Mouse (Mus musculus) frontal cortex, postnatal 36 days (tissue): ENCODE measurements around the gene Hsd11b1.

ENCODE experiments used
- DNase-seq, 2 experiments: peaks; one replicate each; pipeline ENCODE4 v3.0.0; 2022; ENCODE audit warnings: low spot score in 2 of 2

Gene Hsd11b1

DNA sequence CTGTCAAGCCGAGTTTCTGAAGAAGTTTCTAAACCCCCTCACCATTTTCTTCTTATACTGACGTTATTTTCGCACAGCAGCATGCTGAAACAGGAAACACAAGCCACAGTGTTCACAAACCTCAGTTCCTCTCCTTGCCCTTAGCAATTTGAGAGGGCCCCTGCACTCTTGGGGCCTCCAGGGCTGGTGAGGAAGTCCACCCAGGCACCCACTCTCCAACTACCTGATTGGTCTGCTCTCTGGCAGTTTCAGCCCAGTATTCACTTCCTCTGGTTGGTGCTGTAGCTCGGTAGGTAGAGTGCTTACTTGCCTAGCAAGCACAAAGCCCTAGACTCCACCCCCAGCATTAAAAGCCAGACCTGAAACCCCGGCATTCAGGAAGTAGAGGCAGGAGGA, 62.5 kb downstream of the Hsd11b1 start, which contains the start of gene Traf3ip3:
Gene Traf3ip3, minus strand, starts transcription at position 321 of the 396 bp plus-strand sequence.
- no peak for DNase-seq

DNA sequence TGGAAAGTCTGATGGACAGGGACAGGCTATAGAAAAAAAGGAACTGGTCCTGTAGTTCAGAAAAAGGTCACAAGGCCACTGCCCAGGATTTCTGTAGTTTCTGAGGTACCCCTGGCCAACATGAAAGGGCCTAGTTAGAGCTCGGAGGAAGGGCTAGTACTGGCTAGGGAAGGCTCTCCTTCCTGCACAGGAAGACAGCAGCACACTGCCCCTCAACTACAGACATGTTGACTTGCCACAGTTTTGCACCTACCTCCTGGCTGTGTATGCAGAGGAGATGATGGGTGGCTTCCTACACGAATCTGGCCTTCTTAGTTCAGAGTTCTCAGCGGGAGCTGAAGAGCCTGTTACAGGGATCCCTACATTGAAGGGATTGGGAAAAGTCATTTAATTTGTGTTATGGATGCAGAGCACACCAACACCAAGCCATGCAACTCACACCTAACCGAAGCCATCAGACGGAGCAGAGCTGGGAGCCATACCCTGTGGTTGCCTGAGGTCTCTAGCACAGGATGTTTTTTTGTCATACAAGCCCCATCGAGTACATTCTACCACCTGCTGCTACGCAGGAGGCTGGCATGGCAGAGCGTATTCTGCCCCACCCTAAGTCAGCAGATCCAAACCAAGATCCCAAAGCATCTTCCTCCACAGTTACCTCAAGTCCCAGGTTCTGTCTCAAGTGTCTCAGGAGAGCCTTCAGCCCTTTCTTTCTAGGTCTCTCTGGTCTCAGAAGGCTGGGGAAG, 63.1 kb downstream of the Hsd11b1 start:
- no peak for DNase-seq

DNA sequence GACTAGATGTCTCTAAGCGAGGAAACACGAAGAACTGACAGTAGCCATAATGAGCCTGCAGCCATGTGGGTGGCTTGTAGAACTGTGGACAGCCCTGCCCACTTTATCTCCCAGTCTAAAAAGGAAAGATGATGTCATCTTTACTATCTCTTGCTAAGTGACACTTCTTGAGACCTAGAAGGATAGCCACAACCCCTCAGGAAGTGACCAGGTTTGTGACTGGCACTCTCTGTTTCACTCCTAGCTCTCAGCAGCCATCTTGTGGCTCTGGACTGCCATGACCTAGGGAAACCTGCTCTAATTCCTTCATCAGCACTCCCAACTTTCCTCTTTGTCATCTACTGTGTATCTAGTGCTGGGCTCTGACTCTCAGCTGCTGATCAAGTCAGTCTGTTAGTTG, 65.6 kb downstream of the Hsd11b1 start:
- DNase-seq, result no peak

GRCm38 (mm10) chr1:193197494-193198205, 66.2 kb downstream of the Hsd11b1 start:
- no peak for DNase-seq

DNA sequence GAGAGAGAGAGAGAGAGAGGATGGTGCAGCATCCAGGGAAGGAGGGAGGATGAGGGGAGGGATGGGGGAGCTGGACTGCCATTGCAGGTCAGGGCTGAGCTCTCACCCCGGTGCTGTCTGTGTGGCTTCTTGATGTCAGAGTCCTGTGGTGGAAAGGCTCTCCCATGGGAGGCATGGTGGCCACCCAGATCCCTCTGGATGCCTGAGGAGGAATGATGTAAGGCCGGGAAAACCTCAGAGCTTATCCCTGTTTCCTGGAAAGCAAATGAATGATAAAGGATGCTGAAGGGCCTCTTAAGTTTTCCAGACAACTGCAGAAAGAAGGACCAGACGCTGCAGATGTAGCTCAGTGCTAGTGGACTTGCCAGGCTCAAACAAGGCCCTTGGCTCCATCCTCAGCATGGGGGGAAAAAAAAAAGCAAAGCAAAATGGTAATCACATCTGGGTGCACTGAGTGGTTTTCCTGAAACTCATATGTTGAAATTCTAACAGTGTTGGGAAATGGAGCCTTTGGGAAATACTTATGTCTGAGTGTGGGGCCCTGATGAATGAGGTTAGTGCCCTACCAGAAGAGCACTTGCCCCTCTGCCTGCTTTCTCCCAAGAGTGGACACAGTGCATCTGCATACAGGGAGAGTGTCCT, 68.6 kb downstream of the Hsd11b1 start:
- no peak for DNase-seq

GRCm38 (mm10) chr1:193194416-193195140, 69.3 kb downstream of the Hsd11b1 start:
- DNase-seq, result no peak

DNA sequence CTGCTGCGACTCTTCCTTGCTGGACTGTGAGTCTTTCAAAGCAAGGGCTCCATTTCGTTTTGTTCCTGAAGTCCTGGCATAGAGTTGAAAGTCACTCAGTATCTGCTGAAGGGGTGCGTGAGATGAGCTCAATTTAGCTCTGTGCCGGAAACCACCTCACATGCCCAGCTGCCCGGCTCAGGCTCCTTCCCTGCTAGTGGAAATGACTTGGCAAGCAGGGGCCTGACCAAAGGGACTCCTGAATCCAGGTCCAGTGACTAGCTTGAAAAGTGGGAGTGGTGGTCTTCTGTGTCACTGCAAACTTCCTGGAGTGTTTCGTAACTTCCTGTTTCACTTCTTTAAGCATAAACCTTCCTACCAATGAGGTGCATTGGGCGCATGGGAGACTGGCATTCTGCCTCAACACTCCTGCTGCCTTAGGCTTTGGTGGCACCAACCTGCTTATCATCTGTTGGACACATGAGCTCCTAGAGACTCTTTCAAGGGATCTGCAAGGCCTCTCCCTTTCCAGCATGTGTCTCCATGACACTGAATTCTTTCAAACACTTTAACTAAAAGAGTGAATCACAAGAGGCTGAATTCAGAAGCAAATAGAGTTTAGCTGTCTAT, 72.1 kb downstream of the Hsd11b1 start:
- DNase-seq, result no peak

GRCm38 (mm10) chr1:193189771-193190170, 74.1 kb downstream of the Hsd11b1 start:
- DNase-seq, result no peak

- peak in 1 of 2 experiments; percentile 10 for DNase-seq
These were observed 74.7 kb downstream of the Hsd11b1 start for GRCm38 (mm10) chr1:193189151-193189621.

DNA sequence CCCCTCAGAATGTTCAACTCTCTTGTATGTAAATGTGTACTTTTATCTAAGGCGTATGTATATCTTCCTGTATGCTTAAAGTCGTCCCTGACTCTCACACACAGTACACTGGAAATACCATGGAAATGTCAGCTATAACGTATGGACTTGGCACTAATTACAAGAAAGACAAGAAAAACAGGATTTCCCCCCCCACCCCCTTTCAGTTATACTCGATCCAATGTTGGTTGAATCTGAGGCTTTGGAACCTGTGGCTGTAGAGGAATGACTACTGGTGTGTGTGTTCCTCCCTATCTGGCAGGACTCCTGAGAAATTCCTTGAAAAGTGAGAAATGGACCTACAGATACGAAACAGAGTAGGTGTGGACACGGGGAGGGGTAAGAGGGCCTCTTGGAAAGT, 75.6 kb downstream of the Hsd11b1 start:
- DNase-seq, result no peak

GRCm38 (mm10) chr1:193181104-193181503, 82.8 kb downstream of the Hsd11b1 start:
- DNase-seq, result no peak

- DNase-seq, result no peak
These were observed 89.6 kb downstream of the Hsd11b1 start for GRCm38 (mm10) chr1:193174143-193174733.

GRCm38 (mm10) chr1:193173810-193174129, 90.1 kb downstream of the Hsd11b1 start:
- no peak for DNase-seq

- DNase-seq, result peak; percentile 96 to 97
These were observed 90.7 kb downstream of the Hsd11b1 start for GRCm38 (mm10) chr1:193172991-193173809.
